Mouse (Mus musculus): ENCODE results near the gene Pth1r.

DNA sequence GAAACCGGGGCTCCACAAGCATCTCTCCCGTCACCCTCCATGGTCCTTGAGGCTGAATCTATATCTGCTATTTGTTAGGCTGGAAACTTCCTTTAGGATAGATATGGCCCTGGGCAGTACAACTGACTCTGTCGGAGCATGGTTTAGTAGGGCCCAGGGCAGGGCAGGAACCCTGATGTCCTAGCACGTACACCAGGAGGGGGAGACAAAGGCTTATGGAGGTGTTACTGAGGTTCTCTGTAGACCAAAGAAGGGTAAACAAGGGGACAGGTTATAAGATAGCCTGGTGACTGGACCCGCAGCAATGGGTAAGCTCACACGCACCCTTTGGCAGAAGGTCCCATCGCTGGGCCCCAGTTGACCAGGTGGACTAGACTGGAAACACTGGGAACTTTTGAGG is 31.6 kb upstream of the Pth1r start:
- no peak for TF ChIP-seq CTCF (IDR thresholded peaks at IDR 0.05; ENCODE audit: insufficient read depth, low read depth, low read length)
- TF ChIP-seq POLR2A (IDR thresholded peaks at IDR 0.05; ENCODE audit: insufficient read depth, low read depth, low read length): no peak
